Mouse (Mus musculus): ENCODE results near the gene Adssl1.

Gene Adssl1

DNA sequence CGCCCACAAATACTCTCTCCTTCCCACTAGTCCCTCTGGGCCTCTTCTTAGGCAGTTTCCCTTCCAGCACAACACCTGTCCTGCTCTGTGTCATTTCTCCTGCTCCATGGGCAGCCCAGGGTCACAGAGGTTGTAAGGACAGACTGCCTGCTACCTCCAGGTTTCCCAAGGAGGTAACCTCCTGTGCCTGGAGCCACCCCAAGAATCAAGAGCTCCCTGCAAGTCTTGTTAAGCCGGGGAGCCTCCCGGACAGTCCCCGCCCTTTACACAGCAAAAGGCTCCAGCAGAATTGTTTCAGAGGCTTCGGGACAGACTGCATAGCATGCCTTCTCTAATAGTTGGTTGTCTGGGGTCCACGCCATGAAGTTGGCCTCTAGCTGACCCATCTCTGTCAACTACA lies 6.6 kb downstream of the Adssl1 start:
- no peak for DNase-seq

- DNase-seq, result peak; percentile 34
Measured at GRCm38 (mm10) chr12:112627097-112627881, 7.4 kb downstream of the Adssl1 start.

DNA sequence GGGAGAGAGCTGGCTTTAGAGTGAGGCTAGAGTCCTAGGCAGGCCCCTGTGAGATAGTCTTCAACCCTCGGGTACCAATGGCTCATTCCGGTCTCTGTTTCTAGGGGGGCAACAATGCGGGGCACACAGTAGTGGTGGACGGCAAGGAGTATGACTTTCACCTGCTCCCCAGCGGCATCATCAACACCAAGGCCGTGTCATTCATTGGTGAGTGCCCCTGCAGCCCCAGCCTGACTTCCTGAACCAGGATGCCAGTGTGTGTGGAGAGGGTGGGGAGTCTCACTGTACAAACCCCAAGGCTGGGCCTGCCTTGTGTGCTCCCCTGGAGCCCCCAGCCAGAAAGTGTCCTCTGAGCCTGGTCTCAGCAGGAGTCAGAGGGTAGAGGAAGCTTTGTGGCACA lies 8.4 kb downstream of the Adssl1 start:
- peak; percentile 18 for DNase-seq

DNA sequence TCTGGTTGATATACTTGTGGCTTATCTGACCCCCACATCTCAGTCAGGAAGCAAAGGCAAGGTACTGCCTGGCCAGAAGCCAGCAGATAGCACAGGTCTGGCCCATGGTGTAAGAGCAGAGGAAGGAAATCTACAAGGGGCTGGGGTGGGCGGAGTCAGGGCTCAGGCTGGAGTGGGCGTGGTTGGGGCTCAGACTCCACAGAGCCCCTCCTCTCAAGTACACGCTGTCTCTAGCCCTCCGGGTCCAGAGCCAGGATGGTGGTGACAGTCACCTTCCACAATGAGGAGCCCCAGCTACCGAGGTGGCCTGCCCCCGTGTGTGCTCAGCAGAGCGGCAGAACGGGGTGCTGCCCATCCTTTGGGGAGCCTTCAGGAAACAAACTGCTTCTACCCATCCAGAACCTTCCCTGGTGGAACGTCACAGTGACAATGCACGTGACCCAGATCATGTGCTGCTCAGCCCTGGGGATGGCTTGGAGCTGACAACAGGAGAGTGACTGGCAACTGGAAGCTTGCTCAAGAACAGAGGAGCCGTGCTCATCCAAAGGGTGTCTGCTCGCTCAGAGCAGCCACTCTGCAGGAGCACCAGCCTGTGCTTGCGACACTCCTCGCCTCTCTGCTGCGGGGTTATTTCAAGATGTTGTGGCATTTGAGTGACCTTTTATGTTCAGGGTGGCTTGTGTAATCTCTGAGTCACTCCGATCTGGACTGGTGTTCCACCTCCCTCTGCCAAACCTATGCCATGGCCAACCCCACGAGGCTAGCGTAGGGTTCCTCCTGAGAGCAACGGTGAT lies 9.3 kb downstream of the Adssl1 start:
- DNase-seq, result peak; percentile 76

GRCm38 (mm10) chr12:112630029-112630428 lies 10.2 kb downstream of the Adssl1 start:
- no peak for DNase-seq

DNA sequence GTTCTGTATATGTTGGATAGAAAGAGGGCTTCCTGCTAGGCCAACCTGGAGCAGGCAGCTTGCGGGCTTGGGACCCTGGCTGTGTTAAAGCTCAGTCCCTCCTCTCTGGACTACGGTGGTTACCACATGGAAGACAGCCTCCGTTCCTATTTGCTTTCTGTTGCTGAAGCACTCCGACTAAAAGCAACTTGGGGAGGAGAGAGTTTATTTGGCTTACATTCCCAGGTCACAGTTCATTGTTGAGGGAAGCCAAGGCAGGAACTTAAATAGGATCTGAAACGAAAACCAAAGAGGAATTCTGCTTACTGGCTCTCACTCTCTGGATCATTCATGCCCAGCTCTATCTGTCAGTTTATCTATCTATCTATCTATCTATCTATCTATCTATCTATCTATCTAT lies 11.0 kb downstream of the Adssl1 start:
- no peak for DNase-seq

DNA sequence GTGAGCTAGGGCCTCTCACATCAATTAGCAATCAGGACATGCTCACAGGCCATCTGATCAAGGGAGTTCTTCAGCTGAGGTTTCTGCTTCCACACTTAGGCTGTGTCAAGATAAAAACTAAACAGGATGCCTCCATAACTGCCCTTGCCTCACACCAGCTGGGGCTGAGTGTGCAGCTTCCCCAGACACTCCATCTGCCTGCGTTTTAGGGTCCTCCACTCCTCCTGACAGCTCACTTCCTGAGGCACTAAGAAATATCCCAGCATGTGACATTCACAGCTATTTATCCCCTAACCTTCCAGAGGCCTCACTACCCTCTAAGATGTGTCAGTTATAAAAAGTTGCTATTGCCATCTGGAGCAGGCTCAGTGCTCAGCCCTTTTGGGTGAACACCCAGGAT lies 11.6 kb downstream of the Adssl1 start:
- DNase-seq, result no peak

DNA sequence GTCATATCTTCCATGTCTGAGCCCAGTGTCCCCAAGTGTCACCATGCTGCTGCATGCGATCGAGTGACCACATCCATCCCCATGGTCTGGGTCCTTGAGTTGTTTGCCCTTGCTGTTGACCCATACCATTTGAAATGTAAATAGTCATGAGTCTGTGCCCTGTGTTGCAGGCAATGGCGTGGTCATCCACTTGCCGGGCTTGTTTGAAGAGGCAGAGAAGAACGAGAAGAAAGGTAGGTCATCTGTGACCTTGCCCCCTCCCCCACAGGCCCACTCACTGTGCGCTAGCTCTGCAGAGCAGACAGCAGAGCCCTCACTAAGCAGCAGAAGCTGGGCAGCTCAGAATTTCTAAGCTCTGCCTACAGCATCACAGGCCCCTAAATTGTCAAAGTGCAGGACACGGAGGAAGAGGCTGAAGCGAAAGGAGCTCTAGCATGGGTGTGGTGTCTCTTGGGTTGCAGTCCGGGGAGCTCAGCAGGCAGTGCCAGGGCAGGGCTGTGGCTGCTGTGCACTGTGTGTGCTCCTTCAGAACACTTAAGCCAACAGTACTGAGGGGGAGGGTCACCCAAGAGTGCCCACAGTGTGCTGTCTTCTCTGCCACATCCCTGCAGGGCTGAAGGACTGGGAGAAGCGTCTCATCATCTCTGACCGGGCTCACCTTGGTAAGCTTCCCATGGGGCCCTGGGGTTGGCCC lies 12.4 kb downstream of the Adssl1 start:
- DNase-seq, result no peak

GRCm38 (mm10) chr12:112632907-112633306 lies 13.1 kb downstream of the Adssl1 start:
- DNase-seq, result no peak

GRCm38 (mm10) chr12:112633686-112634085 lies 13.8 kb downstream of the Adssl1 start:
- DNase-seq, result no peak

DNA sequence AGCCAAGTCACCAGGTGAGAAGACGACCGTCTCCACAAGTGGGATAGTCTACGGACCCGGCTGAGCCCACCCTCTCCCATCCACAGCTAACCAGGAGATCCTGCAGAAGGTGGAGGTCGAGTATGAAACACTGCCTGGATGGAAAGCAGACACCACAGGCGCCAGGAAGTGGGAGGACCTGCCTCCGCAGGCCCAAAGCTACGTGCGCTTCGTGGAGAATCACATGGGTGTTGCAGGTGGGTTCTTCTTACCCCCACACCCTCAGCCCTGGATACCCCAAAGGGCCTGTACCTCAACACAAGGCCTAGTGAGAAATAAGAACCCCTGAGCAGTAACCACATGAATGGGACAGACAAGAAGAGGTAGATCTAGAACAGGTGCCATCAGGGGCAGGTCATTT lies 19.7 kb downstream of the Adssl1 start:
- peak; percentile 40 for DNase-seq

DNA sequence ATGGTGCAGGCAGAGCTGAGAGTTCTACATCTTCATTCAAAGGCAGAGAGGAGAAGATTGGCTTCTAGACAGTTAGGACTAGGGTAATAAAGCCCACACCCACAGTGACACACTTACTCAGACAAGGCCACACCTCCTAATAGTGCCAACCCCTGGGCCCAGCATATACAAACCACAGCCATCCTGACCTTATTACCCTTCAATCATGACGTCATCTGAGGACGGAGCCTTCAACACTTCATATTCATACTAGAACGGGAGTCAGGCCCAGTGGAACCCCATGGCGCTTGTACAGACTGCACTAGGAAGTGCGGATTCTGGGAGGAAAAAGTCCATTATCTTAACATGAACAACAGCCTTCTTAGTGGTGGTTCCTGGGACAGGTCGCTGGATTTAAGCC lies 23.3 kb downstream of the Adssl1 start:
- DNase-seq, result no peak

- peak; percentile 97 for DNase-seq
Measured at GRCm38 (mm10) chr12:112644180-112644854, 24.5 kb downstream of the Adssl1 start, which contains the start of gene Siva1. Siva1 (plus strand) TSS chr12:112644679.

GRCm38 (mm10) chr12:112644855-112645506 lies 25.1 kb downstream of the Adssl1 start:
- no peak for DNase-seq

DNA sequence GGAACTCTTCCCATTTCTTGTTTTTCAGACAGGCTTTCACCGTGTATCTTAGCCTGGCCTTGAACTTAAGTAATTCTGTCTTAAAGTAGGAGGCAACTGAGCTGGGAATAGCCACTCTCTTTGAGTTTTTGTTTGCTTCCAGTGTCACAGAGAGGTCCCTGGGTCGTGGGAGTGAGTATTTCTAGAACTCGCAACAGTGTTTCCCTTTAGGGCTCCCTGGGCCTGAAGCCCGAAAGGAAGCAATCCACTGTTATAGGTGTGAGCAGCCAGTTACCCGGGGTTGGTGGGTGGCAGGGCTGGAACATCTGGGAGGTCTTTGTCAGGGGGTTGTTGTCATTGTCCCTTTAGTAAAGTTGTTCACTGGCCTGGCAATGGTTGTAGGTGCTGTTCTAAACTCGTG lies 26.3 kb downstream of the Adssl1 start:
- no peak for DNase-seq

- DNase-seq, result no peak
Measured at GRCm38 (mm10) chr12:112648081-112648480, 28.2 kb downstream of the Adssl1 start.

- no peak for DNase-seq
Measured at GRCm38 (mm10) chr12:112651778-112652439, 32.1 kb downstream of the Adssl1 start.

- DNase-seq, result peak; percentile 79
Measured at GRCm38 (mm10) chr12:112653157-112653824, 33.4 kb downstream of the Adssl1 start.

DNA sequence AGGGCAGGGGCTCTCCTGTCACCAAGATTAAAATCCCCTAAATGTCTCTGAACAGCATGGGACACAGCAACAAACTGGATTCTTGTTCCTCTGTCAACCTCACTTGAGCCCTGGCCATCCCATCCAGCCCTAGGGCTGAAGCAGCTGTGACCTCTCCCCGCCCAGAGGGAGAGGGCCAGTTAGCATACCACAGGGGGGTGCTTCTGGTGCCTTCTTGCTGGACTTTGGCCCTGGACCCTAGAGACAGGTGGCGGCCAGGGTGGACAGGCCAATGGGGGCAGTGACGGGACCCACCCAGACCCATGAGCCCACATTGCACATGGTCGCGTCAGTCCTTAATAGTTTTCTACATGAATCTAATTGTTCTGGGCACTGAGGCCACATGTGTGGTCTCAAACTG lies 34.2 kb downstream of the Adssl1 start:
- DNase-seq, result no peak

DNA sequence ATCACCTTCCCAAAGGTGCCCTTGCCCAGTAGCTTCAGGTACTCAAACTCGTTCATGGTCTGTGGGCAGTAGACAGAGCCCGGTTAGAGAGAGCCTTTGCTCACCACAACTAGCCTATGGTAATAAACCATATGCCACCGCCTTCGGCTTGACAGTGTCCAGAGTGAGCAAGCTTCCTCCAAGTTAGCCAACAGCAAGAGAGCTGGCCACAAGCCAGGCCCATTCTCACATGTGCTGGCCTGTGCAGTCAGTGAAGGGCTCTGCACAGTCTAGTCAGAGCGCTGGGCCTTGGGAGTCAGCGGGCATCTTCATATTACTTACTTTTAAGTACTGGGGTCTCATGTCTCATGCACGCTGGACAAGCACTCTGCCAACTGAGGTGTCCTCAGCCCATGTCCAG lies 38.8 kb downstream of the Adssl1 start:
- DNase-seq, result no peak

GRCm38 (mm10) chr12:112659109-112659508 lies 39.3 kb downstream of the Adssl1 start:
- DNase-seq, result peak; percentile 68

Measured in thymus, postnatal 25 days (tissue).